Mouse (Mus musculus): ENCODE data around the gene Tedc1.

GRCm38 (mm10) chr12:113176960-113177725, 20.9 kb downstream of the Tedc1 start:
- TF ChIP-seq CTCF (IDR thresholded peaks at IDR 0.05; ENCODE audit: insufficient read depth, low read length), result no peak
- TF ChIP-seq POLR2A (IDR thresholded peaks at IDR 0.05; ENCODE audit: borderline replicate concordance, extremely low read depth, low read depth, low read length), result no peak

Data from lung, adult 2 months (tissue).